Mouse (Mus musculus) yolk sac, embryonic 10.5 days (tissue): ENCODE measurements around the gene Hrg.

Experiments used
- DNase-seq: peaks from one replicate; pipeline ENCODE4 v3.0.0-alpha.2; 2017; ENCODE audit warnings: low spot score

The Hrg gene

GRCm38 (mm10) chr16:22950840-22951395 is at the start of gene Hrg:
TSS of gene Hrg (plus strand) at chr16:22951072.
- no peak for DNase-seq

- no peak for DNase-seq
Observed at GRCm38 (mm10) chr16:22901326-22901725, 49.5 kb upstream of the Hrg start.

- DNase-seq: no peak
Observed at GRCm38 (mm10) chr16:22909290-22909689, 41.6 kb upstream of the Hrg start.

- no peak for DNase-seq
Observed at GRCm38 (mm10) chr16:22911986-22912385, 38.9 kb upstream of the Hrg start.

GRCm38 (mm10) chr16:22912886-22913285 is 38.0 kb upstream of the Hrg start:
- no peak for DNase-seq

- no peak for DNase-seq
Observed at GRCm38 (mm10) chr16:22914276-22914675, 36.6 kb upstream of the Hrg start.

GRCm38 (mm10) chr16:22918034-22918433 is 32.8 kb upstream of the Hrg start, which contains the start of gene Fetub:
TSS of gene Fetub (plus strand) at chr16:22918334.
- DNase-seq: no peak

- DNase-seq: no peak
Observed at GRCm38 (mm10) chr16:22918664-22919312, 32.1 kb upstream of the Hrg start.

GRCm38 (mm10) chr16:22919971-22920854 is 30.7 kb upstream of the Hrg start:
- DNase-seq: peak; percentile 67

- DNase-seq: no peak
Observed at GRCm38 (mm10) chr16:22921761-22922160, 29.1 kb upstream of the Hrg start.

GRCm38 (mm10) chr16:22922433-22922832 is 28.4 kb upstream of the Hrg start:
- no peak for DNase-seq

GRCm38 (mm10) chr16:22929575-22929974 is 21.3 kb upstream of the Hrg start:
- no peak for DNase-seq

GRCm38 (mm10) chr16:22931431-22932200 is 19.3 kb upstream of the Hrg start:
- no peak for DNase-seq

GRCm38 (mm10) chr16:22937631-22938030 is 13.2 kb upstream of the Hrg start:
- DNase-seq: no peak

- no peak for DNase-seq
Observed at GRCm38 (mm10) chr16:22938541-22938940, 12.3 kb upstream of the Hrg start.

GRCm38 (mm10) chr16:22939120-22939695 is 11.7 kb upstream of the Hrg start:
- no peak for DNase-seq

GRCm38 (mm10) chr16:22941825-22942476 is 8.9 kb upstream of the Hrg start:
- peak; percentile 40 for DNase-seq

- no peak for DNase-seq
Observed at GRCm38 (mm10) chr16:22947371-22947770, 3.5 kb upstream of the Hrg start.

- peak; percentile 23 for DNase-seq
Observed at GRCm38 (mm10) chr16:22953069-22953468, 2.2 kb downstream of the Hrg start.

- DNase-seq: no peak
Observed at GRCm38 (mm10) chr16:22955397-22956084, 4.7 kb downstream of the Hrg start.

GRCm38 (mm10) chr16:22956085-22956439 is 5.2 kb downstream of the Hrg start:
- no peak for DNase-seq
